Mouse (Mus musculus) CD8-positive naive resting alpha-beta T cell, adult 2 months (primary cell): ENCODE data around the gene Drd5.

ENCODE experiments used
- DNase-seq, 2 experiments: peaks; one replicate each; pipeline ENCODE4 v3.0.0; 2022; ENCODE audit warnings: low read depth in 2 of 2, low spot score in 2 of 2

Drd5 gene

GRCm38 (mm10) chr5:38346646-38347432, 27.7 kb downstream of the Drd5 start:
- DNase-seq, result no peak

- no peak for DNase-seq
Observed at GRCm38 (mm10) chr5:38350351-38350929, 31.3 kb downstream of the Drd5 start.

DNA sequence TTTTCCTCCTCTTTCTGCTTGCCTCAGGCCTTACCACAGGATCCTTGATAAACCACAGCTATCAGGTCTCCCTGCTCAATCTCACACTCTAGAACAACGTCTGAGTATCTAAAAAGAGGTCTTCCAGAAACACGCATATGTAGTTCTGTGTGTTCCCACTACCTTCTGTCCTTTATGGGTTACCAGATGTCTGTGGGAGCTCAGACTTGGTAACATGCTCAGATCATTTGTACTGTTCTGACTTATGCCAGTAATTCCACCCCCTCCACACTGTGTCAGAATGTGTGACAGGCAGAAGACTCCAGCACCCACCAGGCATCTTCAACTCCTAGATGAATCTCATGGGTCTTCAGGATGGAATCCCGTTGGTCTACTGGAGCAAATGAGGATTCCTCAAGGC, 37.8 kb downstream of the Drd5 start:
- DNase-seq, result no peak

GRCm38 (mm10) chr5:38359716-38360115, 40.5 kb downstream of the Drd5 start:
- no peak for DNase-seq

GRCm38 (mm10) chr5:38364396-38364795, 45.2 kb downstream of the Drd5 start:
- DNase-seq, result no peak

- no peak for DNase-seq
Observed at GRCm38 (mm10) chr5:38365521-38365920, 46.4 kb downstream of the Drd5 start.

- DNase-seq, result no peak
Observed at GRCm38 (mm10) chr5:38366650-38367470, 47.7 kb downstream of the Drd5 start.

DNA sequence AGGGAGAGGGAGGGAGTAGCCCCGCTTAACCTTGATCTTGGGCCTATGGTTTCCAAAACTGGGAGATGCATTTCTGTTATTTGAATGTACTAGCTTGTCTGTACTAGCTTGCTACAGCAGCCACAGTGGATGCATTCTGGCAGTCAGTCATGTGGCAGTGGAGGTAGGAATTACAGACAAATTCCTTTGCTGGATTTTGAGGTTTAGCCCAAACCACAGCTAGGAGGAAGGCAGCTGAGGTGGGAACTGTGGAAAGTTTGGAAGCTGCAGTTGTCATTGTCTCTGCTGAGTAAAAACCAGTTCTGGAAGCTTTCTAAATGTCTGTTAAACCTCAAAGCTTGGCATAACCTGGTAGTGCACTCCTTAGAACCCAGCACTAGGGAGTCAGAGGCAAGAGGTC, 52.1 kb downstream of the Drd5 start:
- DNase-seq, result no peak
